Mouse (Mus musculus): ENCODE results near the gene Aatf.
"Not testable (repeated sequence)": the region's sequence is repeated elsewhere in the genome, so short reads cannot be mapped to it uniquely, and the experiment has no call there.

DNA sequence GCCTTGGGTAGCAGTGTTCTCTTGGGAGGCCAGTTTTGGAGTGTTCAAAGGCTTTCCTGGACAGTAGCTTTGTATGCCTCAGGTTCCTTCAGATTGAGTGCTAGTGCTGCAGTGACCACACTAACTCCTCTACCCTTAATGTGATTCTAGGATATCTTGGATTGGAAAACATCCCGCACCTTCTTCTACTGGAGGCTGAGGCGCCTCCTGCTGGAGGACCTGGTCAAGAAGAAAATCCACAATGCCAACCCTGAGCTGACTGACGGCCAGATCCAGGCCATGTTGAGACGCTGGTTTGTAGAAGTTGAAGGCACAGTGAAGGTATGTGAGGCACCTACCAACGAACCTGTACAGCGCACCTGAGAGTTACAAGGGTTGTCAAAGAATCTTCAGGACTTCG is 121.3 kb downstream of the Aatf start:
- not testable (repeated sequence) for TF ChIP-seq CTCF (IDR thresholded peaks at IDR 0.05; ENCODE audit: borderline replicate concordance, extremely low read depth, insufficient read depth, insufficient read length); POLR2A (IDR thresholded peaks at IDR 0.05; ENCODE audit: borderline replicate concordance, extremely low read depth, insufficient read depth, insufficient read length, poor library complexity, severe bottlenecking)

All from brain, embryonic 14.5 days (tissue).